Mouse (Mus musculus): ENCODE data around the gene Vmn2r89.
"Not testable (repeated sequence)": the region's sequence is repeated elsewhere in the genome, so short reads cannot be mapped to it uniquely, and the experiment has no call there.

Gene Vmn2r89

DNA sequence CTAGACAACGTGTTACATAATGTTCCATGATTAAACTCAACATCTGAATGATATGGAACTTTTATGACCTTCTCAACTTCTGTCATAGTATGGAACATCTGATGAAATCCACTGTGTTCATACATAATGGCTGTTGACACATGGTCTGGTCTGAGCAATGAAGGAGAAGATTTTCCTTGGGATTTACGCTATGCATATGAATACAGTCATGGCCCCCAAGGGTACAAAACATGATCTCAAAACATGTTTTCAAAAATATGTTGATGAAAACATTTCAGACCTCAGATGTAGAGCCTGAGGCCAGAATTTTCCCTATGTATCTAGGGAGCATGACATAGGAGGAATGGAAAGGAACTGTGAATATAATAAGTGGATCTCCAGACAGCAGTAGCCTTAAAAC, at the start of gene Vmn2r89:
Gene Vmn2r89, plus strand, starts transcription at position 301 of the 400 bp plus-strand sequence.
- not testable (repeated sequence) for DNase-seq (ENCODE audit: low read depth)

GRCm38 (mm10) chr14:51410520-51410919, 41.1 kb upstream of the Vmn2r89 start, which contains the start of gene Vmn2r88:
Gene Vmn2r88, plus strand, starts transcription at chr14:51410820.
- no peak for DNase-seq (ENCODE audit: low read depth)

DNA sequence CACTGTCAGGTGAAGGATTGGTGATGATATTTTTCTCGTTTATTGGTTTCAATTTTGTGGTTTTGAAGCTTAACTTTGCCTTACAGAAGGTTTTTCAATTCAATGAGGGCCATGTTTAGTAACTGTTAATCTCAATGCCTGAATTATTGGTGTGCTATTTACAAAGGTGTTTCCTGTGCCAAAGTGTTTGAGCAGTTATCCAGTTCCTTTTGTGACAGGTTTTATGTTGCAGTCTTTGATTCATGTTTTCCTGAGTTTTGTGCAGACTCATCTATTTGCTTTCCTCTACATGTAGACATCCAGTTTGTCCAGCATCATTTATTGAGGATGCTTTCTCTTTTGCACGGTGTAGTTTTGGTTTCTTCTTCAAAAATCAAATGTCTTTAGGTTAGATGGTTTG, 27.8 kb upstream of the Vmn2r89 start:
- DNase-seq (ENCODE audit: low read depth) = no peak

- DNase-seq (ENCODE audit: low read depth) = not testable (repeated sequence)
Observed at GRCm38 (mm10) chr14:51430138-51430537, 21.5 kb upstream of the Vmn2r89 start.

DNA sequence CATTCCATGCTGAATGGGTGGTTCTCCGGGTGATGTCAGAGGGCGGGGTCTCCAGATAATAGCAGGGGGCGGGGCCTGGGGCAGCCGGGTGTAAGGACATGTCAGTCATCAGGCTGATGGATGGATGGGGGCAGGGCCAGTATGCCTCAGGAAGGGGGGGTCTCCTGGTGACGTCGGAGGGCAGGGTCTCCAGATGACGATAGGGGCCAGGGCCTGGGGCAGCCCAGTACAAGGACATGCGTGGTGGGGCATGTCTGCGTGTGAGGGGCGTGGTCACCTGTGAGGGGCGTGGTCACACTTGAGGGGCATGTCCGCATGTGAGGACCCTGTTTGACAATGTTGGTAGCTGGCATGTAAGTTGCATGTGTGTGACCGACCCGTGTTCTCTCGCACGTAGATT, 17.1 kb upstream of the Vmn2r89 start:
- DNase-seq (ENCODE audit: low read depth) = no peak

DNA sequence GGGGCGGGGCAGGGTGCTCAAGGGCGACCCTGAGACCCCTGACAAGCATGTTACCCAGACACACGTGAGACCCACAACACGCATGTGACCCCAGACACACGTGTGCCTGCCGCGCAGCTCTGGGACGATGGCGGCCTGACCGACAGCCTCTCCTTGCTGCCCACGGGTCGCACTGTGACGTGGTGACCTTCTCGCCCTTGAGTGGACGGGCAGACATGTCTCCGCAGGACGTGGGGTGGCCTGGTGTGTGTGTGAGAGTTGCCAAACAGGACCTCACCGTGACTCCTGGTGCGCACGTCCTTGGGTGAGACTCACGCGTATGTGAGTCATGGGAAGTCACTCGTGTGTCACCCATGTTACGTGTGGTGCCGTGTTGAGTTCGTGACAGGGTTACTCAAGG, 16.6 kb upstream of the Vmn2r89 start:
- DNase-seq (ENCODE audit: low read depth) = no peak

DNA sequence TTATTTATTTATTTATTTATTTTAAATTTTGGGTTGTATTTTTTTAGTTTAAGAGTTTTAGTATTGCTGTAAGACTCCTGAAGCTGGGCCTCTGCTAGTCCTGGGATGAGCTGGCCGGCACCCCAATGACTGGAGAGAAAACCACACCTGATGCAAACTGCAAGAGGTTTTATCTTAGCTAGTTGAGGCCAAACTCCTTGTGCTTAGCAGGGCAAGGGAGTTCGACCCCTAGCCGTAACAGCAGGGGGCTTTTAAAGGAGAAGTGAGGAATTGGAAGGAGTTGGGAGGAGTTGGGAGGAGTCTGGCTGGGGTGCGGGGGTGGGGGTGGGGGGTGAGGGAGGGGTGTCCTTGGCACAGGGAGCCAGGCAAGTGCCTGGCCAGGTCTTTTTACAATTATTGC, 12.7 kb upstream of the Vmn2r89 start:
- DNase-seq (ENCODE audit: low read depth) = no peak

DNA sequence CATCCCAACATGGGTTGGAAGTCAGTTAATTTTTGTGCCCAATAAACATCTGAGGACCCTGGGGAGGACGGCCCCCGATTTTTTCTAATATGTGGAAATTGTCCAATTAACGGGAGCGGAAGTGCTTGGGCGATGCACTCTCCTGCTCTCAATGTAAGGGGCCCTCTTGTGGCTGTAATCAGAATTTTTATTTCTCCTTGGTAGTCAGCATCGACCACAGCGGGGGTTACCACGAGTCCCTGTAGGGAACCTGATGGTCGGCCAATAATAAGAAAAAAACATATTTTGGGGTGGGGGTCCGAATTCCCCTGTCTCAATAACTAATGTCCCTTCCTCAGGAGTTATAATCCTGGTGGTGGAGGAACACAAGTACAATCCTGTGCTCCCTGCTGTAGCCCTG, 28.6 kb downstream of the Vmn2r89 start:
- DNase-seq (ENCODE audit: low read depth) = not testable (repeated sequence)

DNA sequence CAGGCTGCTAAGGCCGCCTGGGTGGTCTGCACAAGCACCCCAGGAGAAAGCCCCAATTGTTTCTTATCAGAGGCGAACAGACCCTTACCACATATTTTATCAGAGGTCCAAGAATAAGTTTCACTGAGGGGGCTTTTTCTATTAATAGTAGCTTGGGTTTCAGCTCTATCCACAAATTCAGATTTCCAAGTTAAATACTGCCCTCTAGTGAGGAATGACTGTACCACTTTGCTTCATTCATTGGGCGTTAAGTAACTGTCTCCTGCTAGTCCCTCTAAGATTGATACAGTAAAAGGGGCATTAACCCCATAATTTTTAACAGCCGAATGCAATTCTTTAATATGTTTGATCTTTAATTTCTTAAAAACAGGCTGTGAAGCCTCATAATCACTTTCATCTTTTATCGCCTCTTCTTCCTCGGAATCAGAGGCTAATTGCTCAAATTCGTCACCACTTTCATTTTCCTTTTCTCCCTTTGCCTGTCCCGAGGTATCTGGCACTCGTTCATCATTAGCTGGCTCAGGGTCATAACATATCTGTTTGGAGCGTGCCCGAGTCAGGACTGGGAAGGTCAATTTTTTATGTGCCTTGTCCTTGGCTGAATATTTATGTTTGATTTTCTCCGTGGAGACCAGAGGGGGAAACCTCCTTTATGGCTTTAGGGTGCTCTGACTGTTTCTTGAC, 29.8 kb downstream of the Vmn2r89 start:
- DNase-seq (ENCODE audit: low read depth) = not testable (repeated sequence)

DNA sequence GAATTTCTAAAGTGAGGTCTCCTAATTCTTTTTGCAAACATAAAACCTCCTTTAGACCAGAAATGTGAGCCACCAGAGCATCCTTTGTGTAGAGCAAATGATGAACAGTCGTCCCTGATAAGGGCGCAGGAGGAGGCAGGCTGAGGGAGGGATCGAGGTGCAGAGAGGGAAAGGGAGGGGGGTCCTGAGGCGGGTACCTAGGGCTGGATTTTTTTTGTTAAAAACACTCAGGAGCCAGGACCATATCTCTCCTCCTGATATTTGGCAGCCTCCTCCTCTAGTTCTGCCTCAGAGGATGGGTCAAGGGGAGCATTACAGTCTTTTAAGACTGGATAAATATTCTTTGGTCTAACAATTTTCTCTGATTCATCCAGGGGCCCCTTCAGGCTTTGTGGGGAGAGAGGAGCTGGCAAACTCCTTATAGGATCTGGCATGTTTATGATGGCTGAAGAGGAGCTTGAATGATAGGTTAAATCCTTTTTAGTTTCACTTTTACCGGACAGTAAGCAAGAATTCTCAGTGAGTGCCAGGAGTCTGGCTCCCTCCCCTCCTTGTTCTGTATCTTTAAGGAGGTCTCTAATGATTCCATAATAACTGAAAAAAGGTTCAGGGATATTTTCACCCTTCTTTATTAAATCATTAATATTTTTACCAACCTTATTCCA, 30.5 kb downstream of the Vmn2r89 start:
- no peak for DNase-seq (ENCODE audit: low read depth)

DNA sequence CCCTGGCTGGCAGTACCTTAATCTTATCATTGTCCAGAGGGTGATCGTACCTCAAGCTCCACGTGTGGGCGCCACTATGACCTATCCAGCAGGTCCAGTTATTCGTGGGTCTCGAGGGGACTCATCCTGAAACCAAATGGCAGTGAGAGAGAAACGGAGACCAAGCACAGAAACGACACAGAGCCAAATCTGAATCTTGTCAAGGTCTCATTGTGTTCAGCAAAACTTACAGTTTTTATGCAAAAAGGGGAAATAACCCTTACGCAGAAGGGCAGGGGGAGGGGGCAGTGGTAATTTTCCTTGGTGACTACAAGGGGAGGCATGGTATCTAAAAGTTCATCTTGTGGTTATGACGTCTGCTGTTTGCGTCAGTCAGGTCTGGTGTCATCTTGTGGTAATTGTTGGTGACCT, 31.3 kb downstream of the Vmn2r89 start:
- DNase-seq (ENCODE audit: low read depth) = not testable (repeated sequence)

- no peak for DNase-seq (ENCODE audit: low read depth)
Observed at GRCm38 (mm10) chr14:51483671-51484070, 32.0 kb downstream of the Vmn2r89 start.

DNA sequence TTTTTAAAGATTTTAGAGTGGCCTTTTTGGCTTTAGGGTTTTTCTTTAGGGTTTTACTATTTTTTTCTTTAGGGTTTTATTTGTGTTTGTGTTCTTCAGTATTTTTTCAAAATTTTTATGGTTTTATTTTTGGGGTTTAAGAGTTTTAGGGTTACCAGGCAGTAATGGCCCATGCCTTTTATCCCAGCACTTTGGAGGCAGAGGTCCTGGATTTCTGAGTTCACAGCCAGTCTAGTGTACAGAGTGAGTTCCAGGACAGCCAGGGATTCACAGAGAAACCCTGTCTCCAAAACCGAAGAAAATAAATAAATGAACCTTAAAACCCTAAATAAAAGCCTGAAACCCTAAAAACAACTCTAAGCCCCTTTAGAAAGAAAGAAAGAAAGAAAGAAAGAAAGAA, 34.5 kb downstream of the Vmn2r89 start:
- DNase-seq (ENCODE audit: low read depth) = no peak

- no peak for DNase-seq (ENCODE audit: low read depth)
Observed at GRCm38 (mm10) chr14:51495781-51496180, 44.1 kb downstream of the Vmn2r89 start.

DNA sequence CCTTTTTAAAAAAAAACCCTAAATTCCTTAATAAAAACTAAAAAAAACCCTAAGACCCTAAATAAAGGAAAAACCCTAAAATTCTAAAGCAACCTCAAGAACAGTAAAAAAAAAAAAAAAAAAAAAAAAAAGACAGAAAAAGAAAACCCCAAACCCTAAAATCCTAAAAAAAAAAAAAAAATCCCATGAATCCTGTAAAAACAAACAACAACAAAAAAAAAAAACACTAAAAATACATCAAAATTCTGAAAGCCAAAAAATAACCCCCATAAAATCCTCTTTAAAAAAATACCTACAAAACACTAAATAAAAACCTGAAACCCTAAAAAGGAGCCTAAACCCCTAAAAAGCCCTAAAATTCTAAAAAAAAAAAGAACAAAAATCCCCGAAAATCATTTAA, 45.3 kb downstream of the Vmn2r89 start:
- DNase-seq (ENCODE audit: low read depth) = no peak

DNA sequence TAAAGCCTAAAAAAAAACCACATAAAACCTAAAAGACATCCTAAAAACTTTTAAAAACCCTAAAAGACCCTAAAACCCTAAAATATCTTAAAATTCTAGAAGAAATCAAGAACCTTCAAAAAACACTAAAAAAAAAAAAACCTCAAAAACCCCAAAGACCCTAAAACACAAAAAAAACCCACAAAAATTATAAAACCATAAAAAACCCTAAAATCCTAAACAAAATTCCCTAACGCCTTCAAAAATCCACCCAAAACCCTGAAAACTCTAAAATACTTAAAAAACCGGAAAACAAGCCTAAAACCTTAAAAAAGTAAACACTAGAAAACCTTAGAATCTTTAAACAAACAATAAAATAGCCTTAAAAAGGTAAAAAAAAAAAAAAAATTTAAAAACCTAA, 46.3 kb downstream of the Vmn2r89 start:
- no peak for DNase-seq (ENCODE audit: low read depth)

- DNase-seq (ENCODE audit: low read depth) = no peak
Observed at GRCm38 (mm10) chr14:51499707-51500275, 48.1 kb downstream of the Vmn2r89 start.

GRCm38 (mm10) chr14:51500461-51500860, 48.8 kb downstream of the Vmn2r89 start:
- no peak for DNase-seq (ENCODE audit: low read depth)

DNA sequence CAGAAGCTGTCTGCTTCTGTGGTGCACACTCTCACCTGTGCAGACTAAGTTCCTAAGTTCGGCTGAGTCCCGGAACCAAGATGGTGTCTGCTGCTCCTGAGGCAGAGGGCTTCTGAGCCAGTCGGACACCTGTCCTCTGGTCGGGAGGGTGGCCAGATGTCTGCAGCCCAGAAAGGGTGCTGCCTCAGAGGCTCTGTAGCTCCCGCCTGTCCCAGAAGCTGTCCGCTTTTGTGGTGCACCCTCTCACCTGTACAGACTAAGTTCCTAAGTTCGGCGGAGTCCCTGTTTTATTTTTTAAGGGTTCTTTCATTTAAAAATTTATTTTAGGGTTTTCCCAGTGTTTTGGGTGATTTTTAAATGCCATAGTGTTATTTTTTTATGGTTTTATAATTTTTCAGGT, 55.8 kb downstream of the Vmn2r89 start:
- DNase-seq (ENCODE audit: low read depth) = no peak
